Mouse (Mus musculus) heart, embryonic 15.5 days (tissue): Measurements from ENCODE around the gene Chd4. TPM values are rescaled to one million over a fixed set of nuclear protein-coding genes. Genes with fewer than 3 reads are reported as not detected.

Experiments
- ATAC-seq: fragments of 200-750 bp; cut with Nextera tagmentation; replicated peaks from 2 replicates; pipeline ENCODE4 v1.8.0; 2017; ENCODE audit warnings: low read depth, moderate TSS enrichment; ENCODE audit not compliant: insufficient number of reproducible peaks, insufficient read depth, low FRiP score
- H3K27ac ChIP-seq: fragments of 300-500 bp; sonication (generic); 2 replicates; pipeline ENCODE4 v1.5.1; 2015; ENCODE audit warnings: mild to moderate bottlenecking, inconsistent platforms
- H3K27me3 ChIP-seq: fragments of 300-500 bp; sonication (generic); 2 replicates; pipeline ENCODE4 v1.6.1; 2015; ENCODE audit warnings: inconsistent platforms
- H3K36me3 ChIP-seq: fragments of 300-500 bp; sonication (generic); 2 replicates; pipeline ENCODE4 v1.6.1; 2015; ENCODE audit warnings: mild to moderate bottlenecking, inconsistent platforms
- H3K4me1 ChIP-seq: fragments of 300-500 bp; sonication (generic); replicated peaks from 2 replicates; pipeline ENCODE4 v1.6.1; 2015; ENCODE audit warnings: inconsistent platforms
- H3K4me2 ChIP-seq: fragments of 300-500 bp; sonication (generic); 2 replicates; pipeline ENCODE4 v1.6.1; 2015; ENCODE audit warnings: inconsistent platforms, mild to moderate bottlenecking, moderate library complexity
- H3K4me3 ChIP-seq: fragments of 300-500 bp; sonication (generic); 2 replicates; pipeline ENCODE4 v1.5.1; 2015; ENCODE audit warnings: mild to moderate bottlenecking, inconsistent platforms
- H3K9ac ChIP-seq: fragments of 300-500 bp; sonication (generic); 2 replicates; pipeline ENCODE4 v1.6.1; 2015; ENCODE audit warnings: mild to moderate bottlenecking, inconsistent platforms
- H3K9me3 ChIP-seq: fragments of 300-500 bp; sonication (generic); replicated peaks from 2 replicates; pipeline ENCODE4 v1.6.1; 2016; ENCODE audit warnings: inconsistent platforms
- WGBS: fragments of 180-500 bp; shearing (Covaris S2); methylation state at CpG from one replicate; pipeline ENCODE4 v1.1.7; 2015; ENCODE audit warnings: mixed read lengths; 5-methylcytosine and 5-hydroxymethylcytosine counted together
- polyA plus RNA-seq: library from polyadenylated mRNA; unstranded; fragments of >200 nt; fragmentation: Nextera tagmentation; extraction: Ambion mirVana; gene quantifications from 2 replicates; pipeline ENCODE4 v1.2.1, GENCODE M21; 2015

Gene Chd4
- polyA plus RNA-seq, 1 experiment from 2014 or later, result 61.1 TPM

DNA sequence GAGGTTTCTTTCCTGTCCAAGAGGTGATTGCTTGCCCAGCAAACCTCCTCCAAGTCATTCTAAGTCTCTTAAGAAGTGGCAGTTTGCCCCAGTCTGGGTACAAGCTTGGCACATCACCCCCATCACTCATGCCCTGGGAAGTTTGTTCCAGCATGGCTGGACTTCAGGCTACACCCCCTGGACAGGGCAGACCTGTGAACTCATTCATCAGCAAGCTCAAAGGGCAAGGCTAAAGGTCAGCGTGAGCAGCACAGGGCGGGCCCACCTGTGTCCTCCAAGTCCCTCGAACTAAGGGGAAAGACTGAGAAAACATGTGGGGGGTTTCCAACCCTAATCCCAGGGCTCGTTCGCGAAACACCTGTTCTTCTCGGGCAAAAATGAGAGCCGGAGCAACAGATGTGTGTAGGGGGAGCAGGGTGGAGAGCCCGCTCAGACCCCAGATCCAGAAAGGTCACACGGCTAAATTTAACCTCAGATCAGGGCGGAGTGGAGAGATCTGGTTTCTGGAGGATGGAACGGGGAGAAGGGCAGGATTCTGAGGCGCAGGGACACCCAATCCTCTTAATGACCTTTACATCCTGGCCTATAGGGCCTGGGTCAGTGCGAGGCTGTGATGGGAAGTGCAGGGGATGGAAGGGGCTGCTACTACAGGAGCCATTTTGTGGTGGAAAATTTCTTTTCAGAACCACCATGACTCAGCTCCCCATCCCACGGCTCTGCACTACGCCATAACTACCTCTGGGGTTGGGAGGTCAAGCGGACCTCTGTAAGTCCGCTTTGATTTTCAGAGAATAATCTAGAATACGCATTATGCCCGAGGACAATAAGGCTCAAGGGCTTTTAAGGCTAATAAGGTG is 68.2 kb downstream of the Chd4 start:
- H3K9ac ChIP-seq, result peak overlapping the region; percentile 94
- H3K27me3 ChIP-seq, result no peaks in the 10 kb centered on the region
- 4% methylated on average over 20 of the region's 20 CpGs for WGBS
- peak overlapping the region; percentile 94 for H3K4me3 ChIP-seq
- peaks cover 37% of the 10 kb centered on the region for H3K36me3 ChIP-seq
- no peaks in the 10 kb centered on the region for H3K9me3 ChIP-seq
- no peak for ATAC-seq
- H3K4me1 ChIP-seq, result peaks cover 56% of the 10 kb centered on the region
- H3K4me2 ChIP-seq, result peak overlapping the region; percentile 77
- H3K27ac ChIP-seq, result peak overlapping the region; percentile 97

DNA sequence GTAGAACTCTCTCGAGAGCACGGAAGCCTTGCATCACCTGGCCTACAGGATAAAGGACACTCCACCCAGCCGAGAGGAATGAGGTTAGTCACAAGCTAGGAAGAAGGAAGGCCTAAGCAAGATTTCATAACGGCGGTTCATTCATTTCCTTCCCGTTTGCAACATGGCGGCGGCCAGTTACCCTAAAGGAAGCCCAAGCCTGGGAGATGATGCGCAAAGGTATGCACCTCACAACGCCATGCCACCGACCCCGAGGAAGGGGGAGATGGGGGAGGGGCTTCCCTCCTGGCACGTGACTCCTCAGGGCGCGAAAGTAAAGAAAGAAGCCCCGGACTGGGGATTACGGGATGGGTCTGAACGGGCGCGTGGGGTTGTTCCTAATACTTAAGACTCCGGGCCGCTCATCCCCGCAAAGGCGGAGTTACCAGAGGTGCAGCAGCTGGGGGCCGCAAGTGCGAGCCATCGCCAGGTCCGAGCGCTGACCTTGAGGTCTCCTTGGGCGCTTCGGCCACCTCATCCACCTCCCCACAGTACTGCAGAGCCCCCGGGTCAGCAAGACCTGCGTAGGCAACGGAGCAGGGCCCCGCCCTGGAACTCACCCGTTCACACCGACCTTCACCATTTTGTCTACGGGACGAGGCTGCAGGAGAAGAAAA is 69.0 kb downstream of the Chd4 start:
- H3K9ac ChIP-seq, result peak overlapping the region; percentile 94
- H3K4me1 ChIP-seq, result peaks cover 56% of the 10 kb centered on the region
- H3K9me3 ChIP-seq, result no peaks in the 10 kb centered on the region
- WGBS, result 0% methylated on average over 39 of the region's 39 CpGs
- peak overlapping the region; percentile 94 for H3K4me3 ChIP-seq
- no peaks in the 10 kb centered on the region for H3K27me3 ChIP-seq
- peak overlapping the region; percentile 77 for H3K4me2 ChIP-seq
- ATAC-seq, result no peak
- H3K36me3 ChIP-seq, result peaks cover 39% of the 10 kb centered on the region
- H3K27ac ChIP-seq, result peak overlapping the region; percentile 97

DNA sequence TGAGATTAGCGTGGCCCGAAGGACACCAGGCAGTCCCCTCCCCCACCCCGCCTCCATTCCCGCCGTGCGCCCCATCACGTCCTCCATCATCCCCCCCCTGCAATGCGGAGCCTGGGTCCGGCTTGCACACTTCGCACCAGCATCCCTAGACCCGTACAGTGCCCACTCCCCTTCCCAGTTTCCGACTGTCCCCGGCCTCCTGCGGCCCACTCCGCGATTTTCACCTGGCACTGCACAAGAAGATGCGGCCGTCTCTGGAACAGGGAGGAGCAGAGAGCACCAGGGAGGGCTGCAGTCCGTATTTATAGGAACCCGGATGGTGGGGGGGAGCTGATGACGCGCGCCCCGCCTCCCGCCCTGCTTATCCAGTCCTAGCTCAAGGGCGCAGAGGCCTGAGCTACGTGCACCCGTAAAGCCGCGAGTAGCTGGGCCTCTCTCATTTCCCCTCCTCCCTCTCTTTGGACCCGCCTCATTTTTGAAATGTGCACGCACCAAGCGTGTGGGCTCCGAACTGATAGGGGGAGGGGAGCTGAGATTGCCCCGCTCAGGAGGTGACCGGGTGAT is 69.6 kb downstream of the Chd4 start:
- under 1% methylated on average over 35 of the region's 36 CpGs for WGBS
- Histone ChIP-seq H3K27ac (peak overlapping the region; percentile 97), H3K9ac (peak overlapping the region; percentile 94), H3K36me3 (peaks cover 43% of the 10 kb centered on the region), H3K9me3 (no peaks in the 10 kb centered on the region), H3K4me1 (peaks cover 50% of the 10 kb centered on the region), H3K4me3 (peak overlapping the region; percentile 94), H3K4me2 (peak overlapping the region; percentile 77), H3K27me3 (no peaks in the 10 kb centered on the region)
- ATAC-seq, result peak; percentile 86

DNA sequence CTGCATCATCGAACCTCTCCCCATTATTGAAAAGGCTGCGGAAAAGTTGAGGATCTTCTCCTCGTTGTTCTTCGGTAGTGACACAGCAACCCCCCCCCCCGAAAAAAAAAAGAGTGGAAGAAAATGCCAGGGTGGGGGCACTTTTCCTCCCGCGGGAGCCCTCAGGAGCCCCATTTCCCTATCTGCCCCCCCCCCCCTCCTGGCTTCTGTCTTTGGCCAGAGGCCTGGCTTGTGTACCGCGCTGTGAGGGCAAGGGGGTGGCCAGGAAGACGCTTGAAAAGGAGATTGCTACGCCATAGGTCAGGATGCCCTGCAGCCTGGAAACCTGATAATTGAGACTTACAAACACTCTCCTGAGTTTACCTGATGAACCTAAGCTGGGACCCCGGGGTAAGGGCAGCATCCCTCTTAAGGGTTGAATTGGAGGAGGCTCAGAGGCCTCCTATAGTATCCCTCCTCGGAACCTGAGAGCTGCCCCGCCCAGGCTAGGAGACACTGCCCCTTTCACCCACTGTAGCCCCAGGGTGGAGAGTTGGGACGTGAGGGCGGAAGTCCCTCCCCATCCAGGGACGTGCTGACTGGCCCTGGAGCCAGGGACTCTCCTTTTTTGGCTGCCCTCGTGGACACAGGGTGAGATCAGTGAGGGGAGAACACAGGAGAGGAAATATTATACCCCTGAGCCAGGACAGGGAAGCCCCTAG is 70.4 kb downstream of the Chd4 start, which contains the start of gene Gapdh:
Gene Gapdh (minus strand): TSS at position 417 of the 701 bp plus-strand sequence.
- Histone ChIP-seq H3K4me3 (peak within 1 kb of the TSS; percentile 94), H3K27me3 (no peaks in the 10 kb centered on the region), H3K36me3 (peaks cover 47% of the 10 kb centered on the region), H3K9ac (peak within 1 kb of the TSS; percentile 94), H3K9me3 (no peaks in the 10 kb centered on the region), H3K4me1 (peaks cover 43% of the 10 kb centered on the region), H3K4me2 (peak within 1 kb of the TSS; percentile 77), H3K27ac (peak within 1 kb of the TSS; percentile 97)
- peak; percentile 83 for ATAC-seq
- WGBS, result 0% methylated on average over 18 of the region's 18 CpGs

DNA sequence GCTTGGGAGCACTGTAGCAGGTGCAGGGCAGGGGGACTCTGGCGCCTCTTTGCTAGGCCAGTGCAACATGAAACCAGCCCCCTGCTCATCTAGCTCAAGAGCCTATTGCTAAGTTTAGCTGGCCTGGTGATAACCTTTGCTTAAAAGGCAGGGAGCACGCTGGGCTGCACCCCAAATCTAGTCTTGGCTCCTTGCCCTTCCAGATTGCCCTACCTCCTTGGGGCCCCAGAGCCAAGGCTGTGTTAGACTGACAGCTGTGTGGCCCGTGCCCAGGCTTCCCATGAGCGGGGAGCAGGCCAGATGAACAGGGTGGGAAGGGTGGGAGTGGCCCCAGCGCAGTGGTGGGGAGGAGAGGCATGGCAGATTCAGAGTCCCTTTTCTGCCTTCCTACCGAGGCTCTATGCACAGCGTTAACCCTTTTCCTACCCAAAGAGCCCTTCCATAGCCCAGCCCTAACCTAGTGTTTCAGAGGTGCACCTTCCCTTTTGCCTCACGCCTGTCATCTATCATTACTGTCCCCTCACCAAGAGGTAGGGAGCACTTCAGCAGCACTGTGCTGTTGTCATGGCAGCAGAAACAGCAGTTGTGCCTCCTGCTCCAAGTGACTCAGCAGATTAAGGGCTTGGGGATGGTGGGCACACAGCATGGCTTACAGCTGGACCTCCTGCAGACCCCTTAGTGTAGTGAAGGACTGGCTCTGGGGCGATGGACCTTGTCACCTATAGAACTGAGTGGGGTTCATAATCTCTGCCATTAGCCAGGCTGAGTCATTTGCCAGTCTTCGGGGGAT is 71.3 kb downstream of the Chd4 start:
- H3K27ac ChIP-seq, result peak overlapping the region; percentile 97
- peak overlapping the region; percentile 94 for H3K4me3 ChIP-seq
- peak; percentile 68 for ATAC-seq
- H3K9me3 ChIP-seq, result no peaks in the 10 kb centered on the region
- 16% methylated on average over 10 of the region's 10 CpGs for WGBS
- H3K36me3 ChIP-seq, result peaks cover 52% of the 10 kb centered on the region
- H3K4me1 ChIP-seq, result peaks cover 36% of the 10 kb centered on the region
- peak overlapping the region; percentile 77 for H3K4me2 ChIP-seq
- H3K9ac ChIP-seq, result peak overlapping the region; percentile 69
- H3K27me3 ChIP-seq, result no peaks in the 10 kb centered on the region

DNA sequence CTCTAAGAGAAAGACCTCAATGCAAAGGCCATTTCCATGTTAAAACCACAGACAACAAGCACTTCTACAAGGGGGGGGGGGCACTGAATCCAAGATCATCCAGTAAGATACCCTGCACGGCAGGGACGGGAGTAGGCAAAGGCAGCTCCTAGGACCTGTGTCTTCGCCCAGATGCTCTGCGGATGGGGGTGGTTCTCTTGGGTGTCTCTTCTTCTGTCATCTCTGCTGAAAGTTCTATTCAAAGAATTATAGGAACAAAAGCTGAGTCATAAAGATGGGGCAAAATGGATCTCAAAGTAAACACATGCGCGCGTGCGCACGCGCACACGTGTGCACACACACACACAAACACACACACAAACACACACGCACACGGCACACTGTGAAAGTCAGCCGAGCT is 72.3 kb downstream of the Chd4 start:
- Histone ChIP-seq H3K4me3 (no peak overlapping the region), H3K27ac (peak overlapping the region; percentile 97), H3K9ac (peak overlapping the region; percentile 69; the same call in 1 of the 2 replicates), H3K4me1 (peaks cover 29% of the 10 kb centered on the region), H3K36me3 (peaks cover 62% of the 10 kb centered on the region), H3K4me2 (peak overlapping the region; percentile 77; the same call in 1 of the 2 replicates), H3K27me3 (no peaks in the 10 kb centered on the region), H3K9me3 (no peaks in the 10 kb centered on the region)
- 87% methylated on average over 14 of the region's 14 CpGs for WGBS
- no peak for ATAC-seq

DNA sequence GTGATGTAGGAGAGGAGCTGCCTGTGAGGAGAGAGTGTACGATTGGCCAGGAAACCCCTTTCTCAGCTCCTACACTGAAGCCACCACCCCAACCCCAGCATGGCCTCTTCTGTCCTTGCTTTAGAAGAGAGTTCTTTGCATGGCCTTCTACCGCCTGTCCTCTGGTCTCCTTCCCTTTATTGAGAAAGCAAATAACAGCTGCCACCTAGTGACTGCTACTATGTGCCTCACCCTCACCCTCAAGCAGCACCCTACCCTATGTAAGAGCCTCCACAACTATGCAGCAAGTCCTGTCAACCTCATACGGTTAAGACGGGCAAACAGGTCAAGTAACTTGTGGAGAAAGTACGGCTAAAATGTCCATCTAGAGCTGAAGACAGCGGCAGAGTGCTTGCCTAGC is 74.4 kb downstream of the Chd4 start:
- no peak for ATAC-seq
- 75% methylated on average over 6 of the region's 6 CpGs for WGBS
- Histone ChIP-seq H3K4me3 (no peak overlapping the region), H3K4me1 (peaks cover 17% of the 10 kb centered on the region), H3K9ac (no peak overlapping the region), H3K27ac (peak overlapping the region; percentile 27; the same call in 1 of the 2 replicates), H3K4me2 (no peak overlapping the region), H3K27me3 (no peaks in the 10 kb centered on the region), H3K36me3 (peaks cover 70% of the 10 kb centered on the region), H3K9me3 (no peaks in the 10 kb centered on the region)

DNA sequence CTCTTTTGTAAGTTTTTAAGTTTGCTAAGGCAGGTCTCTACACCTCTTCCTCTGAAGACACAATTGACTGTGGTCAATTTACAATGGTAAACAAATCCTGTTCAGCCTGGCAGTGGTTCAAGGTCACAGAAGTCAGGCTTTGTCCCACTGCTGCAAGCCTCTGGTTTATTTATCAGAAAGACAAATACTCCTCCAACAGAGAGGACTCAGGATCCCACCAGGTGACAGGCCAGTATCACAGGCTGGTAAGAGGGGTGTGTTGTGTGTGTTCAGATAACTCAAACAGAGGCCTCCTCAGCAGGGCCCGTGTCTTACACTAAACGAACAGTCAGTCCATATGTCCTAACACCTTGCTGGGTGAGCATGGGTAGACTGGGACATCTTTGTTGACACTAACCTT is 76.7 kb downstream of the Chd4 start:
- WGBS, result 58% methylated on average over 2 of the region's 2 CpGs
- Histone ChIP-seq H3K9ac (no peak overlapping the region), H3K4me2 (no peak overlapping the region), H3K27ac (no peak overlapping the region), H3K4me1 (peaks cover 9% of the 10 kb centered on the region), H3K27me3 (no peaks in the 10 kb centered on the region), H3K9me3 (no peaks in the 10 kb centered on the region), H3K4me3 (no peak overlapping the region), H3K36me3 (peaks cover 93% of the 10 kb centered on the region)
- no peak for ATAC-seq

DNA sequence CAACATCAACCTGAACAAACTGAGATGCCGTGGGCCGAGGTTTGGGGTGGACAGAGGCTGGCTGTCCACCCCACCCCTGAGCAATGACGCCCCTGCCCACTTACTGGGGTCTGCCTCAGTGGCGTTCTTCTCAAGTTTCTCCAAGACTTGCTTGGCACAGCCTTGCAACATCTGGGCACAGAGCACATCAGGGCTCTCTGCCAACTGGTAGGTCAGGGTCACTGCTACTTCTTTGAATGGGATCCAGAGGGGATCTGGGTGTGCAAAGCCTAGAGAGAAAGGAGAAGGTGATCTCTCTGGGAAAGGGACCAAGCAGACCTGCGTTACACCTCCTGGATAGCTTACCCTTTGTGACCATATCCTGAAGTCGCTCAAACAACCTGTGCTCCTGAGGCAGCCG is 77.5 kb downstream of the Chd4 start:
- Histone ChIP-seq H3K4me2 (no peak overlapping the region), H3K9me3 (no peaks in the 10 kb centered on the region), H3K4me1 (peaks cover under 1% of the 10 kb centered on the region; the same call in 1 of the 2 replicates), H3K27me3 (no peaks in the 10 kb centered on the region), H3K27ac (no peak overlapping the region), H3K4me3 (no peak overlapping the region), H3K9ac (no peak overlapping the region), H3K36me3 (peaks cover 95% of the 10 kb centered on the region)
- 92% methylated on average over 7 of the region's 7 CpGs for WGBS
- ATAC-seq, result no peak

DNA sequence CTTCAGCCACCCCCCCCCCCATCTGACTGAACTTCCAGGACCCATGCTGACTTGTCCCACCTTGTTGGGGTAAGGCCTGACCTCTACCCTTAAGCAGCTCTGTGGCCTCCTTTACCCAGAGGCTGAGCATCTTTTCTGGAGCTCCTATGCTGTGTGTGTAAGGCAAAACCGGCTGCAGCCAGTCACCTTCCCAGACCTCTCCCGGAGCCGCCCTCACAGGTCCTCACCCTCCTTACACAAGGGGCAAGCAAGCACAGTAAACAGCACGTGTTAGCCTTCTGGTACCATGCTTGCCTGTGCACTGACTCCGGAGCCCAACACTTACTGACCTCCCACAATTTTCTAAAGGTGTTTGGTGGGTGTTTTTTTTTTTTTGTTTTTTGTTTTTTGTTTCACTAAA is 79.7 kb downstream of the Chd4 start:
- Histone ChIP-seq H3K27me3 (no peaks in the 10 kb centered on the region), H3K36me3 (peaks cover 97% of the 10 kb centered on the region), H3K4me1 (no peaks in the 10 kb centered on the region), H3K9ac (no peak overlapping the region), H3K4me3 (no peak overlapping the region), H3K4me2 (no peak overlapping the region), H3K9me3 (no peaks in the 10 kb centered on the region), H3K27ac (no peak overlapping the region)
- ATAC-seq, result no peak
- WGBS, result 90% methylated on average over 5 of the region's 5 CpGs
